Mouse (Mus musculus) CH12F3 (cell line): ENCODE data around the gene Irgc1.
"Not testable (repeated sequence)": the region's sequence is repeated elsewhere in the genome, so short reads cannot be mapped to it uniquely, and the experiment has no call there.

Experiments
- in situ Hi-C: fragments of 300-500 bp; cut with MboI; formaldehyde crosslinking; loops from 2 replicates; pipeline ENCODE4 v1.14.3; 2020; ENCODE audit warnings: low sequenced_read_pairs

The Irgc1 gene

DNA sequence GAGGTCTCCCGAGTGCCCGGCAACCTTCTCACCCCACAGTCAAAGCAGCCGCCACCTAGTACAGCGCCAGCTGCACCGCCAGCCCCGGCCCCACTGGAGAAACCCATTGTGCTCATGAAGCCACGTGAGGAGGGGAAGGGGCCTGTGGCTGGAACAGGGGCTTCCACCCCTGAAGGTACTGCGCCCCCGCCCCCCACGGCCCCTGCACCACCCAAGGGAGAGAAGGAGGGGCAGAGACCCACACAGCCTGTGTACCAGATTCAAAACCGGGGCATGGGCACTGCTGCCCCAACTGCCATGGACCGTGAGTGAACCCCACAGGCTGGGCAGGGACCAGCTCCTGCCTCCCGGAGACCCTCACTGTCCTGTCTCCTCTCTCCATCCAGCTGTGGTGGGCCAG lies 46.4 kb downstream of the Irgc1 start:
- in situ Hi-C loops, result no loop called here

DNA sequence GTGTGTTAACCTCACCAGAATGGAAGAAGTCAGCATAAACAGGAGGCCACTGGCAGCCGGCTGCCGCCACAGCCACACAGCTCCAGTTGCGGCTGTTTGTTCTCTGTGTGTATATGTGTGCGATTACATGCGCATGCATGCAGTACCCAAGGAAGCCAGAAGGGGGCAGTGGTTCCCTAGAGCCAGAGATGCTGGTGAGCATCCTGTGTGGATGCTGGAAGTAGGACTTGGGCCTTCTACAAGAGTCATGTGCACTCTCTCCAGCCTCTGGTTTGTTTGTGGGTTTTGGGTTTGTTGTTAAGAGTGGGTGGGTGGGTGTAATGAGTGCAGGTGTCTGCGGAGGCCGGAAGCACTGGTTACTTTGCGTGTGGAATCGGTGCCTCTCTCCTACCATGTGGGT lies 49.2 kb downstream of the Irgc1 start:
- in situ Hi-C loops, result no loop called here

DNA sequence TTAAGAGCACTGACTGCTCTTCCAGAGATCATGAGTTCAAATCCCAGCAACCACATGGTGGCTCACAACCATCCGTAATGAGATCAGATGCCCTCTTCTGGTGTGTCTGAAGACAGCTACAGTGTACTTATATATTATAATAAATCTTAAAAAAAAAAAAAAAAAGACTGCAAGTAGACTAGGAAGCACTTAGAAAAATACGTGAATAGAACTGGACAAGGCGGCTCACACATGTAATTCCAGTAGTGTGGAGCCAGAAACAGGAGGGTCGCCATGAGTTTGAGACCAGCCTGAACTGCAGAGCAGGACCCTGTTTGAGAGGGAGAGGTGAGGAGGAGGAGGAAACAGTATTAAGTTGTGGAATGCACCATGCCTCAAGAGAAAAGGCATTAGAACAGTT lies 51.6 kb downstream of the Irgc1 start:
- in situ Hi-C loops, result not testable (repeated sequence)

DNA sequence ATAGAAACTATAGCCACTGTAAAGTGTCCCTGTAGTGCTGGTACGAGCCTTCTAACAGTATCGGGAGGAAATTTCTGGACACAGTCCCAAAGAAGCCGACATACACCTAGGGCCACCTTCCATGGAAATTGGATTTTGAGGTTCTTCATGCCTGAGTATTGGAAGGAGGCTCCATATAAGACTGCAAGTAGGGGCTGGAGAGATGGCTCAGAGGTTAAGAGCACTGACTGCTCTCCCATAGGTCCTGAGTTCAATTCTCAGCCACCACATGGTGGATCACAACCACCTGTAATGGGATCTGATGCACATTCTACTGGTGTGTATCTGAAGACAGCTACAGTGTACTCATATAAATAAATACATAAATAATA lies 52.0 kb downstream of the Irgc1 start:
- in situ Hi-C loops, result no loop called here

DNA sequence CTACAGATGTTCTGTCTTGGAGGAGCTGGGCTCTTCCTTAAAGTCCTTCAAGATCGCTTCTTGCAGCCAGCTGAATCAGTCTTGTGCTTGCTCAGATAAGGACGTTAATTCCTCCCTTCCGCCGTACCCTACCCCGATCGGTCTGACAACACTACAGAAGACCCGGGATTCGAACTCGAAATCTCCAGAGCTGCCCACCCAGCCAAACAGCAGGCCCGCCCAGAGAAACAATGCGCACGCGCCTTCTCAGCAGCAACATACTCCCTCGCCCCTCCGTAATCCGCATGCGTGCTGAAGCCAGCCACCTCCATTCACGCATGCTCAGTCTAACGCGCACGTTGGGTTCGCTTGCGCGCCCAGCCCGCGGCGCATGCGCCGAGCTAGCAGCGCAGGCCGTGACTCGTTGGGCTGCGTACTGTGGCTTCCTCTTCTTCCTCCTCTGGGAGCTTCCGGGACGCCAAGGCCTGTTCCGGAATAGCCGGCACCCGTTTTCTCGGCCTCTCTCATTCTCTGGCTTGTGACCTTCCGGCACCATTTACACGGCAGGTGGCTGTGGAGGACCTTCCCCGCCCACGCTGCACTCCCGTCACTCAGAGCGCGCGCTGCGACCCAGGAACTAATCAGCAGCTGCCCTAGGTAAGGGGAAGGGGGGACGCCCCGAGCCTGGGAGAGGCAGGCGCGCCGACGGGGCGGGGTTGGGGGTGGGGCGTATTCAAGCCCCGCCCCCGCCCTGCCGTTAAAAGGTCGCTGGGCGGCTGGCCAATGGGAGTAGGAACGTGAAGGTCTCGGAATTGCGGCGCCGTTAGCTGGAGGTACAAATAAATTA lies 52.6 kb downstream of the Irgc1 start, which contains the start of gene Smg9:
Gene Smg9, plus strand, starts transcription at position 364 of the 826 bp plus-strand sequence.
- in situ Hi-C loops, result no loop called here

DNA sequence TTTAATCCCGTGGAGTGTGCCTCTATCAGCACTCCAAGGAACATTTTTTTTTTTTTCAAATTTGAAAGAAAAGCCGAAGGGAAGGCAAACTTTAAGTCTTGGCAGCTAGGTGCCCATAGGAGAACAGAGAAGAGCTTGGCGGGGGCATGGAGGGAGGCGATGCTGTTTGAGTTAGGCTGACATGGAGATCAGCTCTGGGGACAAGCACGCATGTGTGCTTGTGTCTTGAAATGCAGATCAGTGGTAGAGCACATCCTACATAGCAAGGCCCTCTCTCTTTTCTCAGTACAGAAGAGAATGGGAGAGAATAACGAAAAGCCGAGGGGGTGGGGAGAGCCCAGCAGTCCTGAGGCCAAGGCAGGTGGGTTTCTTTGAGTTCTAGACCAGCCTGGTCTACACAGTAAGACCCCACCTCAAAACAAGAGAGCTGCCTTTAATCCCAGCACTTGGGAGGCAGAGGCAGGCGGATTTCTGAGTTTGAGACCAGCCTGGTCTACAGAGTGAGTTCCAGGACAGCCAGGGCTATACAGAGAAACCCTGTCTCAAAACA lies 53.7 kb downstream of the Irgc1 start:
- in situ Hi-C loops, result no loop called here

DNA sequence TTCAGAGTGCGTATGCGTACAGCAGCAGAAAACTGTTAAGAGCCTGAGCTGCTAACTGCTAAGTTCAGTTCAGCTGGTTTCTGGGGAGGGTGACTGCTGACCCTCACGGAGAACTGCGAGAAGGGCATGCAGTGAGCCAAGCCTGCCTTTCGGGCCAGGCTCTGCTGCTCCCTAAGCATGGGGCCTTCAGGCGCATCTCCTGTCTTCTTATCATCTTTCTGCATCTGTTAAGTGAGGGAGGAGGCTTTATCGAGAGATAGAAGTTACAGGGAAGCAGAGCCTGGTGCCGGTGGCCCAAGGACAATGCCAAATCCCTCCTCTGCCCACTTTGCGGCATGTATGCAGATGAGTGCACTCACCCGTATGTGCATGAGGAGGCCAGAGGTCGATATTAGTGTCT lies 55.3 kb downstream of the Irgc1 start:
- in situ Hi-C loops, result no loop called here

DNA sequence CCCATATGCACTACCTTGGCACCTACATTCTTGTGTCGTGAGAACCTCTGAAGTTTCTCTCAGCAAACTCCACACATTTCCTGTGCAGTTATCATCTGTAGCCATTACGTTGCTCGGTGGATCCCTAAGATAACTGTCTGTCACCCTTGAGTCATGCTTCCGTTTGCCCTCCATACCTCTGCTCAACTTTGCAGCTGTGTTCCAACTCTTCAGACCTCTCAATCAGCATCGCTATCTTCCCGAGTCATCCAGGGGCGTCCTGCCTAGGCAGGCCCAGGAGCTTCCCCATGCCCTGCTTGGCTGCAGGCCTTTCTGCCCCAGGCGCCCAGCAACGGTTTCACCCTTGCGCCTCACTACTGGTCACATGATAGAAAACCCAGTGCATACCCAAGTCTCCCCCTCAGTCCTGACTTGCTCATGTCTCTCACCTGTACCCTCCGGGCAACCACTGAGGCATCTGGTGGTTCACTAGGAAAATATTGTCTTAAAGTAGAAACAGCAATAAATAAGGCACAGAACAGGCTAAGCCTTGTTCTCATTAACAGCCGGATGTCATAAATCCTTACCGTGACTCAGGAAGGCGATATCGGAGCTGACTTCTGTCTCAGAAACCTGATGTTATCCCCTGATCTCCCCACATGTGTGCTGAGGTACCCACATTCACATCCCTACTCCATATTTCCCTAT lies 57.5 kb downstream of the Irgc1 start:
- in situ Hi-C loops, result no loop called here

DNA sequence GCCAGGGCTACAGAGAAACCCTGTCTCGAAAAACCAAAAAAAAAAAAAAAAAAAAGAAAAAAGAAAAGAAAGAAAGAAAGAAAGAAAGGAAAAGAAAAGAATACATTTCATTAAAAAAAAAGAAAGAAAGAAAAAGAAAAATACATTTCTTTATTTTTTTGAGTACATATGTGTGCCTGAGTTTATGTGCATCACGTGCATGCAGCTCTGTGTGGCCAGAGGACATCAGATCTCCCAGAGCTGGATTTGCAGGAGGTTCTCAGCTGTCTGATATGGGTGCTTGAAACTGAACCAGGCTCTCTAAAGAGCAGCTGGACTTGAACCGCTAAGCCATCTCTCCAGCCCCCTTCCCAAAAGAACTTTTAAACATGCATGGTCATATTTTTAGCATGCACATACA lies 58.0 kb downstream of the Irgc1 start:
- in situ Hi-C loops, result no loop called here

DNA sequence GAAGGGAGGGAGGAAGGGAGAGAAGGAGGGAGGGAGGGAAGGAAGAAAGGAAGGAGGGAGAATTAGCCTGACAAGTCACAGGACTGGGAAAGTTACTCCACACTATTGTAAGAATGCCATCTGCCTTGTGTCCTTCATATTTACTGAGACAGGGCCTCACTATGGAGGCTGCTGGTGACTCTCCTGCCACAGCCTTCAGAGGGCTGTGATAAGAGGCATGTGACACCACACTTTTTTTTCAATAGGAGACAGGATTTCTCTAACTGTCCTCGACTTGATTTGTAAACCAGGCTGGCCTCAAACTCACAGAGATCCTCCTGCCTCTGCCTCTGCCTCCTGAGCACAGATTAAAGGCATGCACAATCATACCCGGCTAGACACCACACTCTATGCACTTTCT lies 60.4 kb downstream of the Irgc1 start:
- in situ Hi-C loops, result no loop called here

DNA sequence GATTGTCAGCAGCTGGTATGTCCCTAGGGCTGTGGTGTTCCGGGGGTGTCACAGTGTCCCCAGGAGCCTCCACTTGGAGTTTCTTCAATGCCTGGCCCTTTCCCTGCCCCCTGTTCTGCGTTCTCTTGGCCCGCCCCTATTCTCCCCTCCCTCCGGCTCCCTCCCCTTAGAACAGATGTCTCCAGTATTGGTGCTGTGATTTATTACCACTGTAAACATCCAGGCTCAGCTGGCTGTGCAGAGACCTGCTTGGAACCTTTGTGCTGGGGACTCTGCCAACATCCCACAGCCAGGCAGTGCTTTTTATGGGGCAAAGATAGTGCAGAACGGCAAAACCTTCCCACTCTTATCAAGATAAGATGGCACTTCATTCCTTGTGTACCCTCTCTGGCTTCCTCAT lies 61.0 kb downstream of the Irgc1 start:
- in situ Hi-C loops, result no loop called here

DNA sequence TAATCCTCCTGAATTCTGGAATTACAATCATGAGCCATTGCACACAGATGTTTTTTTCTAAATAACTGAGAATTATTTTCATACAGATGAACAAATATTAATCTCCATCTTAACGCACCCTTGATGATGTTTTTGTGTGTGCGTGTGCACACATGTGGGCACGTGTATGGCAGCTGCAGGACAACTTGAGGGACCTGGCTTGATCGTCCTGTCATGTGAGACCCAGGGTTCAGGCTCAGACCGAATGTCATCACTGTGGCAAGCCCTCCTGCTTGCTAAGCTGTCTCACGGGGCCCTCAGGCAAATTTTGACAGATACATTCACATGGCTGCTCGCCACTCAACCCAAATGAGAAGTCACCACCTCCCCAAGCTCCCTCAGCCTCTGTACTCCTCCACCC lies 61.6 kb downstream of the Irgc1 start:
- in situ Hi-C loops, result no loop called here

DNA sequence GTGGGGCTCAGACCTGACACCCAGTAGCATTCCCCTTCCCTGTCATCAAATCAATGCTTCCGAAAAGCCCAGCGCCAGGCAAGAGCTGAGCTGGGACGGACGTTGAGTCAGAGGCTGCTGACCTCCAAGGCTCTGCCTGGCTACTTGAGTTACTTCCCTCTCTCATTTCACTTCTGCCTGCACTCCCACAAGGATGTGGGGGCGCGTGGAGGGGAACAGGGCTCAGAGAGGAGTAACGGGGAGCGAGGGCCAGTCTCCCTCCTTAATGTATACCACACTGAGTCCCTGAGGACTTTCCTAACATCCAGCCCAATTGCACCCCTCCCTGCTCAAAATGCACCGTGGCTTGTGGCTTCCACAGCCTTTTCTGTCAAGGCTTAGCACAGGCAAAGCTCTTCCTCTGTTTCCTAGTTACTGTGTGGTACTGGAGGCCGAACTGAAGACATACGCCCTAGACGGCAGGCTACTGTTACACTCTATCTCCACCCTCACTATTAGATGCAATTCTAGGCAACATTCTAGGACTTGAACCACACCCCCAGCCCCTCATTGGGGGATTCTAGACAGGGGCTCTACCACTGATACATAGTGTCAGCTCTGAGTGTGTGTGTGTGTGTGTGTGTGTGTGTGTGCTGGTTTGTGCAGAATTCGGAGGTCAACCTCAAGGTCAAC lies 62.4 kb downstream of the Irgc1 start:
- in situ Hi-C loops, result no loop called here

DNA sequence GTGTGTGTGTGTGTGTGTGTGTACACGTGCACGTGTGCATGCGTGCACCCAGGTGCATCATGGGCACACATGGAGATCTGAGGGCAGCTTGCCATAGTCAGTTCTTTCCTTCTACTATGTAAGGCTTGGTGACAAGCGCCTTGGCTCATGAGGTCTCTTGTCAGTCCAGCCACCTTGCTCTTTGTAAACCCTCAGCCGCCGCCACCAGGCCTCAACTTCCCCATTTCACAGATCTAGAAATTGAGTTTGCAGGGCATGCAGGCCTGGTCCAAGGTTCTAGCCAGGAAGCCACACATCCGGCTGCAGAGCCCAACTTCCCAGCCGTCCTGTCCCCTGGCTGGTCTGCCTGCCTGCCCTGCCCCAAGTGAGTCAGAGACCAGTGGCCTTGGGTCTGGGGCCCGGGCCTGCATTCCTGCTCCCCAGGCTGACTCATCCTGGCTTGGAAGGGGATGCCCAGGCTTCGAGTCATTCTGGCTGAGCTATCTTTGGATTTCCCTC lies 65.0 kb downstream of the Irgc1 start:
- in situ Hi-C loops, result no loop called here

DNA sequence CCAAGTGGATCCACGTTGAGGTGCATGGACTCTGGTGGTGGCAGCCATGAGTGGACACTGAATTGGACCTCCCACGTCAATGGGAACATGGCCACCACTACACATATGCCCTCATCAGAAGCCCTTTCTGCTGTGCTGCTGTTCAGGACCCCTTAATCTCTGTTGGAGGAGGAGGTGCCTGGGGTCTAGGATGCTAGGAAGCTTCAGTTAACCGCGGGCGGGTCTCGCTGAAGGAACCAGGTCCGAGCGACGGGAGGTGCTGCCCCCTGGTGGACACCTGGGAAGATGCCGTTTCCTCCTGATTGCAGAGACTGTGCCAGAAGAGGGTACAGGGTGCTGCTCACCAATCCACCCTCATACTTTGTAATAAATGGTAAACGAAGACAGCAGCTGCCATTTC lies 67.3 kb downstream of the Irgc1 start:
- in situ Hi-C loops, result no loop called here

DNA sequence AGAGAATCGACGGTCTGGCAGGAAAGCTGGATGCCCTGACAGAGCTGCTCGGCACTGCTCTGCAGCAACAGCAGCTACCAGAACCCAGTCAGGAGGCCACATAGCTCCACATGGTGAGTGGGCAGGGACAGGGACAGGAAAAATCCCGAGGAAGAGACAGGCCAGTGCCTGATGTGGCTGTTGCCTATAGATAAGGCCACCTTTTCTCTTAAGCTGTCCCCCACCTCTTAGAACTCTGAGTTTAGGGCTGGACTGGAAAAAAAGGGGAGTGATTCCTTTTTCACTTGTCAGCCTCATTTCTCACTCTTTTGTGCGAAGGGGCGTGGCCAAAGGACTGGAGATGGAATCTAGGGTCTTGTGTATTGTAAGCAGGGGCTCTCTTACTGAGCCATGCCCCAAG lies 68.0 kb downstream of the Irgc1 start:
- in situ Hi-C loops, result no loop called here

DNA sequence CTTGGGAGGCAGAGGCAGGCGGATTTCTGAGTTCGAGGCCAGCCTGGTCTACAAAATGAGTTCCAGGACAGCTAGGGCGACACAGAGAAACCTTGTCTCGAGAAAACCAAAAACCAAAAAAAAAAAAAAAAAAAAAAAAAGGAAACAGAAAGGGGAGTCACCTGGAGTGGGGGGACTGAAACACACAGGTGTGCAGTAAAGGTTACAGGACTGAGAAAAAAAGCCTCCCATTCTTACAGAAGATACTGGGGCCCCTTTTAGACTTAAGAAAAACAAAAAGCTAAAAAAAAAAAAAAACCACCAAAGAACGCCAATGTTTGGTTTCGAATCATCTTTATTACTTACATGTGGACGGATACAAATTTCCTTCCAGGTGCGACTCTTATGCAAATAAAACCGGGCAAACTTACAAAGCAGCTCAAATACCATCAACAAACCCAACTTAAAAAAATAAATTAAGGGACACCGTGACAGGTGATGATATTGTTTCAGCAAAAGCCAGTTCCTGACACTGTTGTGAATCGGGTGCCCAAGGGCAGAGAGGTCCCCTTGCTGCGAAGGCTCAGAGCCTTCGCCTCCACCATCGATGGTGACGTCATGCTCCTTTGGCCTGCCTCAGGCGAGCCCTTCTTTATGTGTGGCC lies 69.2 kb downstream of the Irgc1 start:
- in situ Hi-C loops, result no loop called here
